ENCODE assay signal across 9 mouse cellular contexts in genomic region chr9:62726472-62726871, GRCm38 (mm10). TPM values are rescaled to one million over a fixed set of nuclear protein-coding genes. Genes with fewer than 3 reads are reported as not detected.
DNase-seq lines count a peak whose midpoint lies in the region; ATAC-seq and TF ChIP-seq lines count a peak whose summit lies in the region.
"Had no signal": no experiment of that assay in that cellular context is flagged by ENCODE, and none has a peak within 500 bp of the region (broad histone marks: within the 10 kb centered on the region; RNA-seq: fewer than 3 reads in every experiment).

No protein-coding gene starts in this region.

- no peak overlapping the region for H3K4me3 ChIP-seq in hindbrain, embryonic 11.5 days (ENCODE audit: low read depth, low read length)
- no peak overlapping the region for H3K4me3 ChIP-seq in hindbrain, embryonic 10.5 days
- no peak overlapping the region for H3K4me3 ChIP-seq in spleen, adult 2 months (ENCODE audit: extremely low read depth, insufficient read depth, insufficient read length)
- H3K4me3 ChIP-seq in forebrain, embryonic 12.5 days (replicated peaks): no peak overlapping the region
- H3K4me3 ChIP-seq: hindbrain, embryonic 15.5 days had no signal

- H3K9ac ChIP-seq in hindbrain, embryonic 11.5 days (ENCODE audit: low read depth, low read length): no peak overlapping the region
- no peak overlapping the region for H3K9ac ChIP-seq in forebrain, embryonic 12.5 days
- H3K9ac ChIP-seq: hindbrain, embryonic 15.5 days had no signal

- H3K4me2 ChIP-seq in hindbrain, embryonic 11.5 days (replicated peaks; ENCODE audit: low read depth, low read length): no peak overlapping the region
- no peak overlapping the region for H3K4me2 ChIP-seq in forebrain, embryonic 12.5 days
- H3K4me2 ChIP-seq: hindbrain, embryonic 15.5 days had no signal

- H3K9me3 ChIP-seq in hindbrain, embryonic 11.5 days (ENCODE audit: control insufficient read depth, low read length): no peaks in the 10 kb centered on the region
- H3K9me3 ChIP-seq in hindbrain, embryonic 10.5 days: no peaks in the 10 kb centered on the region
- H3K9me3 ChIP-seq in forebrain, embryonic 12.5 days: no peaks in the 10 kb centered on the region
- H3K9me3 ChIP-seq: hindbrain, embryonic 15.5 days had no signal

- no peaks in the 10 kb centered on the region for H3K36me3 ChIP-seq in hindbrain, embryonic 11.5 days (ENCODE audit: control insufficient read depth, insufficient read depth, low read length)
- no peaks in the 10 kb centered on the region for H3K36me3 ChIP-seq in hindbrain, embryonic 10.5 days
- no peaks in the 10 kb centered on the region for H3K36me3 ChIP-seq in spleen, adult 2 months (ENCODE audit: control insufficient read depth, insufficient read depth, low read length)
- no peaks in the 10 kb centered on the region for H3K36me3 ChIP-seq in forebrain, embryonic 12.5 days (replicated peaks)
- H3K36me3 ChIP-seq: hindbrain, embryonic 15.5 days had no signal

- no peak for ATAC-seq in hindbrain, embryonic 11.5 days (ENCODE audit: low FRiP score)
- no peak for ATAC-seq in forebrain, embryonic 12.5 days (ENCODE audit: low FRiP score)
- no peak for ATAC-seq in inflammation-experienced regulatory T-cells, adult 6 months

- no peak for TF ChIP-seq POLR2A in spleen, adult 2 months (IDR thresholded peaks at IDR 0.05; ENCODE audit: low read depth, low read length)

- peak; percentile 7; the same call in 1 of the 2 replicates for TF ChIP-seq CTCF in spleen, adult 2 months (IDR thresholded peaks at IDR 0.05; ENCODE audit: extremely low read depth, insufficient read depth, insufficient read length, insufficient replicate concordance)

- WGBS in hindbrain, embryonic 11.5 days: 56% methylated on average over 6 of the region's 6 CpGs
- WGBS in hindbrain, embryonic 10.5 days: 54% methylated on average over 6 of the region's 6 CpGs
- WGBS in spleen, adult 2 months: 53% methylated on average over 6 of the region's 6 CpGs
- WGBS in forebrain, embryonic 12.5 days: 56% methylated on average over 6 of the region's 6 CpGs

- no peaks in the 10 kb centered on the region for H3K4me1 ChIP-seq in hindbrain, embryonic 11.5 days (replicated peaks; ENCODE audit: control insufficient read depth, insufficient read depth, low read length)
- H3K4me1 ChIP-seq in hindbrain, embryonic 10.5 days (replicated peaks): peaks cover 7% of the 10 kb centered on the region; the same call in 1 of the 2 replicates
- no peaks in the 10 kb centered on the region for H3K4me1 ChIP-seq in spleen, adult 2 months (ENCODE audit: control insufficient read depth, insufficient read depth, insufficient read length)
- no peaks in the 10 kb centered on the region; the same call in 1 of the 2 replicates for H3K4me1 ChIP-seq in forebrain, embryonic 12.5 days

- DNase-seq in hindbrain, embryonic 11.5 days (ENCODE audit: low spot score): peak; percentile 29
- DNase-seq in hindbrain, embryonic 10.5 days (ENCODE audit: low spot score): no peak
- DNase-seq in spleen, adult 2 months (ENCODE audit: low read depth in 1 of 2, low spot score in 2 of 2): no peak
- DNase-seq in spleen, postnatal 14 days (ENCODE audit: low spot score in 2 of 2): no peak
- DNase-seq in embryo, embryonic 11 days: peak; percentile 51
- peak; percentile 78 for DNase-seq in thymus, postnatal 4 days

- no peaks in the 10 kb centered on the region for H3K27me3 ChIP-seq in hindbrain, embryonic 11.5 days (ENCODE audit: control insufficient read depth, insufficient read depth, low read length)
- no peaks in the 10 kb centered on the region for H3K27me3 ChIP-seq in hindbrain, embryonic 10.5 days (ENCODE audit: insufficient read depth, poor library complexity, severe bottlenecking)
- H3K27me3 ChIP-seq in spleen, adult 2 months (ENCODE audit: control insufficient read depth, insufficient read depth, low read length): no peaks in the 10 kb centered on the region
- no peaks in the 10 kb centered on the region for H3K27me3 ChIP-seq in forebrain, embryonic 12.5 days
- H3K27me3 ChIP-seq: hindbrain, embryonic 15.5 days had no signal

- no peak overlapping the region for H3K27ac ChIP-seq in hindbrain, embryonic 11.5 days (ENCODE audit: low read depth, low read length)
- no peak overlapping the region for H3K27ac ChIP-seq in hindbrain, embryonic 10.5 days
- H3K27ac ChIP-seq in spleen, adult 2 months (ENCODE audit: insufficient read depth, low read length): no peak overlapping the region
- no peak overlapping the region for H3K27ac ChIP-seq in forebrain, embryonic 12.5 days
- H3K27ac ChIP-seq: hindbrain, embryonic 15.5 days had no signal

RNA-seq across cellular contexts. Expression of gene Itga11, which starts 48.8 kb away (rescaled TPM):
- 2.9 and 3.0 TPM in 2 replicates for polyA plus RNA-seq in hindbrain, embryonic 11.5 days (2014; fragmentation: Nextera tagmentation; extraction: Ambion mirVana)
- polyA plus RNA-seq in hindbrain, embryonic 10.5 days (2016; fragmentation: Nextera tagmentation; extraction: Ambion mirVana): 2.3 and 3.0 TPM in 2 replicates
- 2.0 and 2.2 TPM in 2 replicates for polyA plus RNA-seq in spleen, adult 2 months (2012; rRNA removed)
- polyA plus RNA-seq in forebrain, embryonic 12.5 days (2016; fragmentation: Nextera tagmentation; extraction: Ambion mirVana): 3.6 and 4.0 TPM in 2 replicates
- under 1 TPM; 0.09 to 0.13 (median 0.11) TPM for polyA plus RNA-seq in inflammation-experienced regulatory T-cells, adult 6 months (2017; shearing (Covaris generic))

Comparison
In these comparisons a context has a peak if more than half of its experiments do, and no peak if none do; other contexts are left out.
1. DNase-seq: peak in hindbrain, embryonic 11.5 days (single experiment), embryo, embryonic 11 days (single experiment) and thymus, postnatal 4 days (single experiment); none in hindbrain, embryonic 10.5 days (single experiment), spleen, adult 2 months (0 of 2) and spleen, postnatal 14 days (0 of 2).